Mouse (Mus musculus): Measurements from ENCODE around the gene Gm21310.
"Not testable (repeated sequence)": the region's sequence is repeated elsewhere in the genome, so short reads cannot be mapped to it uniquely, and the experiment has no call there.

Gm21310 gene

GRCm38 (mm10) chrY:10147083-10147482, at the start of gene Gm21310:
Gene Gm21310 (minus strand): TSS chrY:10147183.
- in situ Hi-C loops (cut with MboI; ENCODE audit: low sequenced_read_pairs): not testable (repeated sequence)

Data from CH12F3 (cell line).